Mouse (Mus musculus) kidney, postnatal 10 days (tissue): ENCODE results near the gene Foxe1.

Experiments used
- DNase-seq: peaks from one replicate; pipeline ENCODE4 v3.0.0; 2021; ENCODE audit warnings: mixed read lengths

Foxe1 gene

GRCm38 (mm10) chr4:46343596-46344260 lies at the start of gene Foxe1:
Gene Foxe1, plus strand, starts transcription at chr4:46343609.
- peak; percentile 20 for DNase-seq

- DNase-seq = peak; percentile 66
Measured at GRCm38 (mm10) chr4:46304071-46304470, 39.3 kb upstream of the Foxe1 start.

GRCm38 (mm10) chr4:46304757-46305384 lies 38.5 kb upstream of the Foxe1 start:
- peak; percentile 92 for DNase-seq

GRCm38 (mm10) chr4:46305436-46305835 lies 38.0 kb upstream of the Foxe1 start:
- no peak for DNase-seq

- peak; percentile 32 for DNase-seq
Measured at GRCm38 (mm10) chr4:46307341-46307740, 36.1 kb upstream of the Foxe1 start.

GRCm38 (mm10) chr4:46307869-46308268 lies 35.5 kb upstream of the Foxe1 start:
- DNase-seq = no peak

- no peak for DNase-seq
Measured at GRCm38 (mm10) chr4:46311631-46312030, 31.8 kb upstream of the Foxe1 start.

GRCm38 (mm10) chr4:46321730-46322389 lies 21.5 kb upstream of the Foxe1 start:
- DNase-seq = no peak

- DNase-seq = no peak
Measured at GRCm38 (mm10) chr4:46322715-46323114, 20.7 kb upstream of the Foxe1 start.

GRCm38 (mm10) chr4:46328906-46329305 lies 14.5 kb upstream of the Foxe1 start:
- DNase-seq = no peak

- peak; percentile 48 for DNase-seq
Measured at GRCm38 (mm10) chr4:46335846-46336245, 7.6 kb upstream of the Foxe1 start.

GRCm38 (mm10) chr4:46337990-46338389 lies 5.4 kb upstream of the Foxe1 start:
- DNase-seq = no peak

- DNase-seq = no peak
Measured at GRCm38 (mm10) chr4:46339026-46339425, 4.4 kb upstream of the Foxe1 start.

GRCm38 (mm10) chr4:46339584-46339983 lies 3.8 kb upstream of the Foxe1 start:
- DNase-seq = peak; percentile 21

- DNase-seq = no peak
Measured at GRCm38 (mm10) chr4:46341831-46342680, 1.4 kb upstream of the Foxe1 start.

- DNase-seq = peak; percentile 17
Measured at GRCm38 (mm10) chr4:46342711-46343286, 610 bp upstream of the Foxe1 start.

- peak; percentile 39 for DNase-seq
Measured at GRCm38 (mm10) chr4:46344288-46344687, 879 bp downstream of the Foxe1 start.

GRCm38 (mm10) chr4:46345056-46345772 lies 1.8 kb downstream of the Foxe1 start:
- DNase-seq = no peak

- DNase-seq = no peak
Measured at GRCm38 (mm10) chr4:46345773-46346100, 2.3 kb downstream of the Foxe1 start.

GRCm38 (mm10) chr4:46346221-46346620 lies 2.8 kb downstream of the Foxe1 start:
- DNase-seq = no peak

GRCm38 (mm10) chr4:46347141-46347540 lies 3.7 kb downstream of the Foxe1 start:
- DNase-seq = no peak
